14 mouse cellular contexts compared by ENCODE assay signal in genomic region chr19:54460426-54461170, GRCm38 (mm10).
DNase-seq lines count a peak whose midpoint lies in the region.
"Had no signal": no experiment of that assay in that cellular context is flagged by ENCODE, and none has a peak within 500 bp of the region (broad histone marks: within the 10 kb centered on the region; RNA-seq: fewer than 3 reads in every experiment).

No protein-coding gene starts in this region.

- DNase-seq in cerebellum, adult 9-10 months: peak; percentile 1
- DNase-seq in cerebellum, postnatal 25 days: no peak
- DNase-seq in layer of hippocampus, adult 11-12 months (ENCODE audit: low spot score): peak; percentile 13
- no peak for DNase-seq in layer of hippocampus, postnatal 25 days (ENCODE audit: extremely low spot score in 1 of 2, low spot score in 1 of 2)
- DNase-seq in 3T3-L1 (ENCODE audit: low read depth, low spot score): peak; percentile 24
- DNase-seq in layer of hippocampus, postnatal 14 days (ENCODE audit: low spot score in 2 of 2): peak; percentile 17 to 52
- no peak for DNase-seq in spleen, postnatal 14 days (ENCODE audit: low spot score in 2 of 2)
- DNase-seq: adrenal gland, postnatal 10 days; cerebellum, adult 11-12 months; cerebellum, postnatal 36 days; embryo, embryonic 11 days; gastrocnemius, postnatal 10 days; heart, adult 2 months; heart, postnatal 14 days had no signal

Comparison
In these comparisons a context has a peak if more than half of its experiments do, and no peak if none do; other contexts are left out.
1. DNase-seq: peak in cerebellum, adult 9-10 months (single experiment), layer of hippocampus, adult 11-12 months (single experiment), 3T3-L1 (single experiment) and layer of hippocampus, postnatal 14 days (2 of 2); none in cerebellum, postnatal 25 days (0 of 2), layer of hippocampus, postnatal 25 days (0 of 2) and spleen, postnatal 14 days (0 of 2).